Mouse (Mus musculus): Measurements from ENCODE around the gene Olfr1107. TPM values are rescaled to one million over a fixed set of nuclear protein-coding genes. Genes with fewer than 3 reads are reported as not detected.

The Olfr1107 gene
- not detected in 2 replicates for polyA plus RNA-seq (2015; fragmentation: Nextera tagmentation; extraction: Ambion mirVana)

DNA sequence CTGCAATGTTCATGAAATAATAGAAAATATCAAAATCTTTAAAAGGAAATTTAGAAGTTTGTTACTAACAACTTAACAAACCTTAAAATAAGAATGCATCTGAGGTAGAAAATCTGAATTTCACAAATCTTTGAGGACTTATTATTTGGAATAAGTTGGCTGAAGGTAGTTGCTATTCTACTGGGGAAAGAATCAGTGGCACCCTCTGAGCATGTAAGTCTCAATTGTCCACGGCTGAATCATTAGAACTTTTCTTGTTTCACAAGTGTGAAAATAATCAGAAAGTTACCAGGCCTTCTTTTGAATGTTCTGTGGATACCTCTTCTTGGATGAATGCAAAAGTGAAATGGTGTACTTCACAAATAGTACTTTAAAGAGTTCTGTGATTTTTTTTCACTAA, at the start of gene Olfr1107:
TSS of gene Olfr1107 (minus strand) at position 101 of the 400 bp plus-strand sequence.
- no peaks in the 10 kb centered on the region for H3K9me3 ChIP-seq
- no peaks in the 10 kb centered on the region for H3K27me3 ChIP-seq (replicated peaks)
- H3K4me2 ChIP-seq, result no peak within 1 kb of the TSS
- H3K4me1 ChIP-seq, result no peaks in the 10 kb centered on the region
- H3K4me3 ChIP-seq (replicated peaks), result no peak within 1 kb of the TSS
- no peak for ATAC-seq (ENCODE audit: insufficient read depth, low FRiP score, low read depth)
- H3K36me3 ChIP-seq, result no peaks in the 10 kb centered on the region
- no peak within 1 kb of the TSS for H3K9ac ChIP-seq
- WGBS, result 90% methylated on average over 1 of the region's 1 CpGs
- no peak within 1 kb of the TSS for H3K27ac ChIP-seq

DNA sequence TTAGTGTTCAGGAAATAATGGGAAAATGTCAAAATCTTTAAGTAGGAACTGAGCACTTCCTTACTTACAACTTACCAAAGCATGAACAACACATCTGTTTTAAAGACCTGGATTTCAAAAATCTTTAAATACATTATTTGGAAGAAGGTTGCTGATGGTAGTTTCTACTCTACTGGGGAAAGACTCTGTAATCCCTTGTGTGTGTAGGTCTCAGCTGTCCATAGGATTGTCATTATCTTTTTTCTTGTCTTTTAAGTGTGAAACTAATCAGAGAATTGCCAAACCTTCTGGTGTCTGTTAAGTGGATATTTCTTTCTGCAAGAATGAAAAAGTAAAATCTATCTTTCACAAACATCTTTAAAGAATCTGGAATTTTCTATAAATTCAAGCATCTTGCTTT, 38.9 kb upstream of the Olfr1107 start, which contains the start of gene Olfr259:
TSS of gene Olfr259 (minus strand) at position 101 of the 400 bp plus-strand sequence.
- no peaks in the 10 kb centered on the region for H3K27me3 ChIP-seq (replicated peaks)
- H3K4me3 ChIP-seq (replicated peaks), result no peak within 1 kb of the TSS
- H3K4me1 ChIP-seq, result no peaks in the 10 kb centered on the region
- H3K9me3 ChIP-seq, result no peaks in the 10 kb centered on the region
- H3K9ac ChIP-seq, result no peak within 1 kb of the TSS
- H3K4me2 ChIP-seq, result no peak within 1 kb of the TSS
- ATAC-seq (ENCODE audit: insufficient read depth, low FRiP score, low read depth), result no peak
- no peaks in the 10 kb centered on the region for H3K36me3 ChIP-seq
- no peak within 1 kb of the TSS for H3K27ac ChIP-seq

DNA sequence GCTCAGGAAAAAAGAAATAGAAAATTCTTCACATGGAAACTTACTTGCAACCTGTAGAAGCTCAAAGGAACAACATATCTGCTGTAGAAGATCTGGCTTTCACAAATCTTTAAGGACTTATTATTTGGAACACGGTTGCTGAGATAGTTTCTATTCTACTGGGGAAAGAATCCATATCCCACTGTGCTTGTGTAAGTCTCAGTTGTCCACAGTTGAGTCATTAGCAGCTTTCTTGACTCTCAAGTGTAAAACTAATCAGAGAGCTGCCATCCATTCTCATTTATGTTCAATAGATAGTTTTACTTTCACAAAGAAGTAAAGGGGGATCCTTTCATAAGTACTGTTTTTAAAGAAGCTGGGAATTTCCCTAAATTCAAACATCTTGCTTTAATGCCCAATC, 20.3 kb upstream of the Olfr1107 start, which contains the start of gene Olfr1109:
TSS of gene Olfr1109 (minus strand) at position 101 of the 400 bp plus-strand sequence.
- no peak within 1 kb of the TSS for H3K9ac ChIP-seq
- no peaks in the 10 kb centered on the region for H3K36me3 ChIP-seq
- 75% methylated on average over 1 of the region's 1 CpGs for WGBS
- H3K4me1 ChIP-seq, result no peaks in the 10 kb centered on the region
- H3K4me2 ChIP-seq, result no peak within 1 kb of the TSS
- H3K4me3 ChIP-seq (replicated peaks), result no peak within 1 kb of the TSS
- ATAC-seq (ENCODE audit: insufficient read depth, low FRiP score, low read depth), result no peak
- H3K27me3 ChIP-seq (replicated peaks), result no peaks in the 10 kb centered on the region
- no peak within 1 kb of the TSS for H3K27ac ChIP-seq
- H3K9me3 ChIP-seq, result no peaks in the 10 kb centered on the region

DNA sequence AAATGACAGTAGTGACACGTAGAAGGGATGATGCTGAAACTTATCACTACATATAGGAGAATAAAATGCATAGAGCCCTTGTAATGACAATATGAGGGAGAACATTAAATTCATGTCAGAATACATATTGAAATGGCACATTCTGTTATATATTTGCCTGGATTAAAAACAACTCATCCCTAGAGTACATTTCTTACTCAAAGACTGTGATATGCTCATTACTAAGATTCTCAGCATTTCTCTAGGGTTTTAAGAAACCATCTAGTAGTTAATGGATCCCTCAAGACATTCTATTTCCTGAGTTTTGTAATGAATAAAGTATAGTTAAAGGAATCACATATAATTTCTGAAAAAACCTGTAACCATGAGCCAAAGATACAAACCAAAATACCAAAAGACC, 23.4 kb downstream of the Olfr1107 start, which contains the start of gene Olfr1106:
TSS of gene Olfr1106 (minus strand) at position 101 of the 400 bp plus-strand sequence.
- Histone ChIP-seq H3K27me3 (replicated peaks) (no peaks in the 10 kb centered on the region), H3K36me3 (no peaks in the 10 kb centered on the region), H3K4me2 (no peak within 1 kb of the TSS), H3K9ac (no peak within 1 kb of the TSS), H3K4me3 (replicated peaks) (no peak within 1 kb of the TSS), H3K9me3 (no peaks in the 10 kb centered on the region), H3K27ac (no peak within 1 kb of the TSS), H3K4me1 (no peaks in the 10 kb centered on the region)
- ATAC-seq (ENCODE audit: insufficient read depth, low FRiP score, low read depth), result no peak
- WGBS, result 71% methylated on average over 1 of the region's 1 CpGs

DNA sequence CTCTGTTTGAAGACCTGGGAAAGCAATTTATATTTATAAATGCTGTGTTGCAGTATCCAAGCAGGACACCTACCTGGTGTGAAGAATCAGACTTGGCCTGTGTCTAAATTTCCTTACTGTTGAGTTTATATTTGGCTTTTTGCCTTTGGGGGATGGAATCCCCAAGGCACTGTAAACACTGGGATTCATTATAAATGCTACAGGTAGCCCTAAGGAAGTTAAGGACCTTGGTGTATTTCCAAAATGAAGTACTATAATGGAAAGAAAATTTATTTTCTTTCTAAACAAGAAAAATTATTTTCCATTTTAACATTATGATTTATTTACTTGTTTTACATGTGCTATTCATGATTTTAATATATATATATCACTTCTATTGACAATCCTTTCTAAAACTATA, 39.2 kb downstream of the Olfr1107 start, which contains the start of gene Olfr1105:
TSS of gene Olfr1105 (minus strand) at position 101 of the 400 bp plus-strand sequence.
- no peak within 1 kb of the TSS for H3K4me2 ChIP-seq
- no peak within 1 kb of the TSS for H3K9ac ChIP-seq
- H3K27me3 ChIP-seq (replicated peaks), result no peaks in the 10 kb centered on the region
- no peak for ATAC-seq (ENCODE audit: insufficient read depth, low FRiP score, low read depth)
- H3K36me3 ChIP-seq, result no peaks in the 10 kb centered on the region
- no peak within 1 kb of the TSS for H3K4me3 ChIP-seq (replicated peaks)
- no peaks in the 10 kb centered on the region for H3K9me3 ChIP-seq
- no peaks in the 10 kb centered on the region for H3K4me1 ChIP-seq
- no peak within 1 kb of the TSS for H3K27ac ChIP-seq

DNA sequence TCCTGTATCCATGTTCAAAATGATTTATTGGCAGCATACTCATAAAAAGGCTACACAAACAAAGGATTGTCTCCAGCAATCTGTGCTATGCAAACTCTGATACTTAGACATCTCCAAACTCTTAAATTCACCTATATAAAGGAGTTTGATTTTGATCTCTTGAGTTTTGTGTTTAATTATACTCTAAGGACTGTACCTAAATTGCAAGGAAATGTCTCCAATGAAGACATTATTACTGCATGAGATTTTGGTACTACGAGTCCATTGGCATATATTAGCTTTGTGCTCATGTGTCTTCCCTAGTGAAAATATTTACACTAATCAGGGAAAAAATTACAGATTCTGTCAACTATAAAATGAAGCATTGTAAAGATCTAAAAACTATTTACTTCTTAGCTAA, 48.6 kb downstream of the Olfr1107 start, which contains the start of gene Olfr1104:
TSS of gene Olfr1104 (minus strand) at position 101 of the 400 bp plus-strand sequence.
- no peaks in the 10 kb centered on the region for H3K36me3 ChIP-seq
- H3K27me3 ChIP-seq (replicated peaks), result no peaks in the 10 kb centered on the region
- no peak within 1 kb of the TSS for H3K4me3 ChIP-seq (replicated peaks)
- H3K4me1 ChIP-seq, result no peaks in the 10 kb centered on the region
- no peak within 1 kb of the TSS for H3K27ac ChIP-seq
- H3K9me3 ChIP-seq, result no peaks in the 10 kb centered on the region
- H3K9ac ChIP-seq, result no peak within 1 kb of the TSS
- ATAC-seq (ENCODE audit: insufficient read depth, low FRiP score, low read depth), result no peak
- WGBS, result 54% methylated on average over 1 of the region's 1 CpGs
- no peak within 1 kb of the TSS for H3K4me2 ChIP-seq

Other genes starting within 250 kb of the Olfr1107 start
- not detected in 2 replicates for gene Olfr1095, start 224.1 kb downstream of the Olfr1107 start, polyA plus RNA-seq (2015; fragmentation: Nextera tagmentation; extraction: Ambion mirVana)
- not detected in 2 replicates for gene Gm13723, start 201.0 kb downstream of the Olfr1107 start, polyA plus RNA-seq (2015; fragmentation: Nextera tagmentation; extraction: Ambion mirVana)
- gene Olfr1097, start 183.6 kb downstream of the Olfr1107 start, polyA plus RNA-seq (2015; fragmentation: Nextera tagmentation; extraction: Ambion mirVana), result not detected in 2 replicates
- not detected in 2 replicates for gene Olfr1098, start 151.3 kb downstream of the Olfr1107 start, polyA plus RNA-seq (2015; fragmentation: Nextera tagmentation; extraction: Ambion mirVana)
- gene Olfr1099, start 115.1 kb downstream of the Olfr1107 start, polyA plus RNA-seq (2015; fragmentation: Nextera tagmentation; extraction: Ambion mirVana), result not detected in 2 replicates
- gene Olfr1100, start 95.9 kb downstream of the Olfr1107 start, polyA plus RNA-seq (2015; fragmentation: Nextera tagmentation; extraction: Ambion mirVana), result not detected in 2 replicates
- gene Olfr1101, start 84.6 kb downstream of the Olfr1107 start, polyA plus RNA-seq (2015; fragmentation: Nextera tagmentation; extraction: Ambion mirVana), result not detected in 2 replicates
- not detected in 2 replicates for gene Olfr1102, start 77.4 kb downstream of the Olfr1107 start, polyA plus RNA-seq (2015; fragmentation: Nextera tagmentation; extraction: Ambion mirVana)
- not detected in 2 replicates for gene Olfr1104, start 48.7 kb downstream of the Olfr1107 start, polyA plus RNA-seq (2015; fragmentation: Nextera tagmentation; extraction: Ambion mirVana)
- gene Olfr1105, start 39.3 kb downstream of the Olfr1107 start, polyA plus RNA-seq (2015; fragmentation: Nextera tagmentation; extraction: Ambion mirVana), result not detected in 2 replicates
- not detected in 2 replicates for gene Olfr1106, start 23.5 kb downstream of the Olfr1107 start, polyA plus RNA-seq (2015; fragmentation: Nextera tagmentation; extraction: Ambion mirVana)
- not detected in 2 replicates for gene Olfr1109, start 20.2 kb upstream of the Olfr1107 start, polyA plus RNA-seq (2015; fragmentation: Nextera tagmentation; extraction: Ambion mirVana)
- not detected in 2 replicates for gene Olfr259, start 38.8 kb upstream of the Olfr1107 start, polyA plus RNA-seq (2015; fragmentation: Nextera tagmentation; extraction: Ambion mirVana)
- not detected in 2 replicates for gene Olfr1110, start 64.5 kb upstream of the Olfr1107 start, polyA plus RNA-seq (2015; fragmentation: Nextera tagmentation; extraction: Ambion mirVana)
- not detected in 2 replicates for gene Olfr1111, start 76.8 kb upstream of the Olfr1107 start, polyA plus RNA-seq (2015; fragmentation: Nextera tagmentation; extraction: Ambion mirVana)
- gene Olfr1112, start 112.0 kb upstream of the Olfr1107 start, polyA plus RNA-seq (2015; fragmentation: Nextera tagmentation; extraction: Ambion mirVana), result not detected in 2 replicates
- not detected in 2 replicates for gene Olfr1113, start 133.2 kb upstream of the Olfr1107 start, polyA plus RNA-seq (2015; fragmentation: Nextera tagmentation; extraction: Ambion mirVana)
- not detected in 2 replicates for gene Olfr1115, start 172.2 kb upstream of the Olfr1107 start, polyA plus RNA-seq (2015; fragmentation: Nextera tagmentation; extraction: Ambion mirVana)
- not detected in 2 replicates for gene Olfr1116, start 191.7 kb upstream of the Olfr1107 start, polyA plus RNA-seq (2015; fragmentation: Nextera tagmentation; extraction: Ambion mirVana)
- not detected in 2 replicates for gene Olfr1118, start 231.8 kb upstream of the Olfr1107 start, polyA plus RNA-seq (2015; fragmentation: Nextera tagmentation; extraction: Ambion mirVana)